Mouse (Mus musculus) forebrain, postnatal 0 days (tissue): ENCODE measurements around the gene Abcf2. TPM values are rescaled to one million over a fixed set of nuclear protein-coding genes. Genes with fewer than 3 reads are reported as not detected.
A peak's percentile ranks its signal among the peaks of the same experiment; 100 is the strongest.

Source experiments
- ATAC-seq: fragments of 200-750 bp; cut with Nextera tagmentation; 2 replicates; pipeline ENCODE4 v1.8.0; 2017; ENCODE audit warnings: mild to moderate bottlenecking, moderate library complexity
- DNase-seq: peaks from one replicate; pipeline ENCODE4 v3.0.0-alpha.2; 2015
- H3K27ac ChIP-seq: fragments of 300-500 bp; sonication (generic); 2 replicates; pipeline ENCODE4 v1.5.1; 2014; ENCODE audit warnings: low read depth, mild to moderate bottlenecking, antibody characterized with exemption, low read length, moderate library complexity, mixed read lengths
- H3K27me3 ChIP-seq: fragments of 300-500 bp; sonication (generic); 2 replicates; pipeline ENCODE4 v1.6.1; 2014; ENCODE audit warnings: mild to moderate bottlenecking, low read length, mixed read lengths; ENCODE audit not compliant: insufficient read depth
- H3K36me3 ChIP-seq: fragments of 300-500 bp; sonication (generic); 2 replicates; pipeline ENCODE4 v1.6.1; 2014; ENCODE audit warnings: mild to moderate bottlenecking, moderate library complexity; ENCODE audit not compliant: insufficient read depth
- H3K4me1 ChIP-seq: fragments of 300-500 bp; sonication (generic); 2 replicates; pipeline ENCODE4 v1.6.1; 2014; ENCODE audit warnings: antibody characterized with exemption; ENCODE audit not compliant: insufficient read depth
- H3K4me2 ChIP-seq: fragments of 300-500 bp; sonication (generic); 2 replicates; pipeline ENCODE4 v1.6.1; 2014; ENCODE audit warnings: low read depth, mild to moderate bottlenecking, moderate library complexity
- H3K4me3 ChIP-seq: fragments of 300-500 bp; sonication (generic); 2 replicates; pipeline ENCODE4 v1.5.1; 2014; ENCODE audit warnings: low read depth, low read length, mixed read lengths
- H3K9ac ChIP-seq: fragments of 300-500 bp; sonication (generic); 2 replicates; pipeline ENCODE4 v1.6.1; 2014; ENCODE audit warnings: mild to moderate bottlenecking
- H3K9me3 ChIP-seq: fragments of 300-500 bp; sonication (generic); 2 replicates; pipeline ENCODE4 v1.6.1; 2016; ENCODE audit warnings: low read length
- CTCF ChIP-seq: sonication (generic); IDR thresholded peaks from 2 replicates; pipeline ENCODE4 v1.5.1; 2016; ENCODE audit warnings: antibody characterized with exemption, control low read depth, low read depth
- WGBS: fragments of 180-500 bp; shearing (Covaris S2); extraction: QIAGEN DNeasy Blood & Tissue Kit; methylation state at CpG from one replicate; pipeline ENCODE4 v1.1.7; 2014; 5-methylcytosine and 5-hydroxymethylcytosine counted together
- polyA plus RNA-seq: library from polyadenylated mRNA; unstranded; fragments of >200 nt; fragmentation: Nextera tagmentation; extraction: Ambion mirVana; gene quantifications from 2 replicates; pipeline ENCODE4 v1.2.1, GENCODE M21; 2015
- total RNA-seq: library from RNA; depleted of rRNA; stranded (reverse); fragments of >200 nt; gene quantifications from 2 replicates; pipeline ENCODE4 v1.2.3, GENCODE M21; 2014

Gene Abcf2
- total and polyA plus RNA-seq, 2 experiments from 2014 or later, result 59.8 to 73.7 TPM

- DNase-seq (no peak), ATAC-seq (0 out of 2 replicates have a peak, but pooled peaks have one; percentile 1)
- Histone ChIP-seq H3K4me3 (peak overlapping the region; percentile 18), H3K4me2 (peak overlapping the region; percentile 45), H3K27me3 (no peaks in the 10 kb centered on the region), H3K27ac (peak overlapping the region; percentile 10; the same call in 1 of the 2 replicates), H3K36me3 (no peaks in the 10 kb centered on the region), H3K9me3 (no peaks in the 10 kb centered on the region), H3K9ac (peak overlapping the region; percentile 31; the same call in 1 of the 2 replicates), H3K4me1 (peaks cover 9% of the 10 kb centered on the region; the same call in 1 of the 2 replicates)
- no peak for TF ChIP-seq CTCF
- WGBS, result 30% methylated on average over 2 of the region's 2 CpGs
Measured at GRCm38 (mm10) chr5:24551317-24551688, 26.0 kb downstream of the Abcf2 start.

GRCm38 (mm10) chr5:24550598-24551316 lies 26.5 kb downstream of the Abcf2 start:
- peak overlapping the region; percentile 18 for H3K4me3 ChIP-seq
- peak; percentile 92 for ATAC-seq
- peaks cover 9% of the 10 kb centered on the region; the same call in 1 of the 2 replicates for H3K4me1 ChIP-seq
- H3K27ac ChIP-seq, result peak overlapping the region; percentile 45; the same call in 1 of the 2 replicates
- peak overlapping the region; percentile 45 for H3K4me2 ChIP-seq
- 19% methylated on average over 25 of the region's 26 CpGs for WGBS
- no peaks in the 10 kb centered on the region for H3K36me3 ChIP-seq
- peak; percentile 86 for DNase-seq
- H3K9me3 ChIP-seq, result no peaks in the 10 kb centered on the region
- no peaks in the 10 kb centered on the region for H3K27me3 ChIP-seq
- no peak for TF ChIP-seq CTCF
- peak overlapping the region; percentile 31 for H3K9ac ChIP-seq

- Histone ChIP-seq H3K9me3 (no peaks in the 10 kb centered on the region), H3K4me3 (no peak overlapping the region), H3K9ac (no peak overlapping the region), H3K4me1 (no peaks in the 10 kb centered on the region), H3K4me2 (no peak overlapping the region), H3K36me3 (no peaks in the 10 kb centered on the region), H3K27me3 (no peaks in the 10 kb centered on the region), H3K27ac (no peak overlapping the region)
- ATAC-seq (no peak), DNase-seq (no peak)
- TF ChIP-seq CTCF, result no peak
- 81% methylated on average over 7 of the region's 7 CpGs for WGBS
Measured at GRCm38 (mm10) chr5:24542643-24543042, 34.6 kb downstream of the Abcf2 start.

- no peak for ATAC-seq
- WGBS, result 52% methylated on average over 6 of the region's 6 CpGs
- Histone ChIP-seq H3K4me3 (no peak overlapping the region), H3K9ac (no peak overlapping the region), H3K4me1 (no peaks in the 10 kb centered on the region), H3K36me3 (no peaks in the 10 kb centered on the region), H3K4me2 (no peak overlapping the region), H3K9me3 (no peaks in the 10 kb centered on the region), H3K27me3 (no peaks in the 10 kb centered on the region), H3K27ac (no peak overlapping the region)
- TF ChIP-seq CTCF, result no peak
- no peak for DNase-seq
Measured at GRCm38 (mm10) chr5:24541144-24541569, 36.1 kb downstream of the Abcf2 start.

GRCm38 (mm10) chr5:24540387-24541143 lies 36.7 kb downstream of the Abcf2 start, which contains the start of gene Asb10:
Asb10 (minus strand) TSS chr5:24540978.
- TF ChIP-seq CTCF, result no peak
- H3K9me3 ChIP-seq, result no peaks in the 10 kb centered on the region
- no peak within 1 kb of the TSS for H3K4me2 ChIP-seq
- no peaks in the 10 kb centered on the region for H3K4me1 ChIP-seq
- WGBS, result 54% methylated on average over 14 of the region's 14 CpGs
- H3K27ac ChIP-seq, result no peak within 1 kb of the TSS
- ATAC-seq (no peak), DNase-seq (no peak)
- H3K27me3 ChIP-seq, result no peaks in the 10 kb centered on the region
- H3K36me3 ChIP-seq, result no peaks in the 10 kb centered on the region
- H3K4me3 ChIP-seq, result no peak within 1 kb of the TSS
- no peak within 1 kb of the TSS for H3K9ac ChIP-seq

- TF ChIP-seq CTCF, result no peak
- 83% methylated on average over 22 of the region's 22 CpGs for WGBS
Measured at GRCm38 (mm10) chr5:24539571-24540296, 37.5 kb downstream of the Abcf2 start.

More at GRCm38 (mm10) chr5:24539571-24540296, 37.5 kb downstream of the Abcf2 start:
- H3K27ac ChIP-seq, result no peak overlapping the region
- no peak overlapping the region for H3K4me3 ChIP-seq
- no peaks in the 10 kb centered on the region for H3K36me3 ChIP-seq
- no peaks in the 10 kb centered on the region for H3K9me3 ChIP-seq
- no peak overlapping the region for H3K4me2 ChIP-seq
- DNase-seq (no peak), ATAC-seq (no peak)
- no peaks in the 10 kb centered on the region for H3K27me3 ChIP-seq
- H3K4me1 ChIP-seq, result no peaks in the 10 kb centered on the region
- no peak overlapping the region for H3K9ac ChIP-seq
